Mouse (Mus musculus): Measurements from ENCODE around the gene Il5ra.

The Il5ra gene

GRCm38 (mm10) chr6:106748887-106749388 is at the start of gene Il5ra:
TSS of gene Il5ra (minus strand) at chr6:106749037.
- no peak for DNase-seq (ENCODE audit: low spot score)

- DNase-seq (ENCODE audit: low spot score): no peak
Observed at GRCm38 (mm10) chr6:106794094-106794814, 45.4 kb upstream of the Il5ra start.

- no peak for DNase-seq (ENCODE audit: low spot score)
Observed at GRCm38 (mm10) chr6:106793621-106794020, 44.8 kb upstream of the Il5ra start.

- no peak for DNase-seq (ENCODE audit: low spot score)
Observed at GRCm38 (mm10) chr6:106793088-106793487, 44.3 kb upstream of the Il5ra start.

GRCm38 (mm10) chr6:106792486-106792885 is 43.6 kb upstream of the Il5ra start:
- DNase-seq (ENCODE audit: low spot score): no peak

- DNase-seq (ENCODE audit: low spot score): no peak
Observed at GRCm38 (mm10) chr6:106791429-106791828, 42.6 kb upstream of the Il5ra start.

- no peak for DNase-seq (ENCODE audit: low spot score)
Observed at GRCm38 (mm10) chr6:106787138-106787537, 38.3 kb upstream of the Il5ra start.

- no peak for DNase-seq (ENCODE audit: low spot score)
Observed at GRCm38 (mm10) chr6:106770046-106770445, 21.2 kb upstream of the Il5ra start.

- DNase-seq (ENCODE audit: low spot score): no peak
Observed at GRCm38 (mm10) chr6:106769290-106769866, 20.5 kb upstream of the Il5ra start.

- DNase-seq (ENCODE audit: low spot score): peak; percentile 94
Observed at GRCm38 (mm10) chr6:106768640-106769289, 19.9 kb upstream of the Il5ra start, which contains the start of gene Trnt1. TSS of gene Trnt1 (plus strand) at chr6:106769120.

GRCm38 (mm10) chr6:106766774-106767173 is 17.9 kb upstream of the Il5ra start:
- DNase-seq (ENCODE audit: low spot score): no peak

- no peak for DNase-seq (ENCODE audit: low spot score)
Observed at GRCm38 (mm10) chr6:106765892-106766291, 17.1 kb upstream of the Il5ra start.

- DNase-seq (ENCODE audit: low spot score): no peak
Observed at GRCm38 (mm10) chr6:106761486-106761885, 12.6 kb upstream of the Il5ra start.

- DNase-seq (ENCODE audit: low spot score): no peak
Observed at GRCm38 (mm10) chr6:106760473-106761218, 11.8 kb upstream of the Il5ra start.

- DNase-seq (ENCODE audit: low spot score): no peak
Observed at GRCm38 (mm10) chr6:106758299-106758698, 9.5 kb upstream of the Il5ra start.

GRCm38 (mm10) chr6:106750291-106750690 is 1.5 kb upstream of the Il5ra start:
- no peak for DNase-seq (ENCODE audit: low spot score)

GRCm38 (mm10) chr6:106747804-106748203 is 1.0 kb downstream of the Il5ra start:
- no peak for DNase-seq (ENCODE audit: low spot score)

- no peak for DNase-seq (ENCODE audit: low spot score)
Observed at GRCm38 (mm10) chr6:106747251-106747650, 1.6 kb downstream of the Il5ra start.

- DNase-seq (ENCODE audit: low spot score): no peak
Observed at GRCm38 (mm10) chr6:106745673-106746394, 3.0 kb downstream of the Il5ra start.

- DNase-seq (ENCODE audit: low spot score): no peak
Observed at GRCm38 (mm10) chr6:106743556-106744233, 5.1 kb downstream of the Il5ra start.

- DNase-seq (ENCODE audit: low spot score): no peak
Observed at GRCm38 (mm10) chr6:106740244-106740825, 8.5 kb downstream of the Il5ra start.

All from layer of hippocampus, adult 9-10 months (tissue).